Mouse (Mus musculus): ENCODE results near the gene Tnk1.
"Not testable (repeated sequence)": the region's sequence is repeated elsewhere in the genome, so short reads cannot be mapped to it uniquely, and the experiment has no call there.

Tnk1 gene

GRCm38 (mm10) chr11:69878952-69879351, 20.4 kb upstream of the Tnk1 start:
- in situ Hi-C loops (cut with MboI, MseI): loop anchor here (5.0 kb wide), 1 partner anchor 77 kb away; the partner anchor contains the start of gene Fgf11

GRCm38 (mm10) chr11:69878399-69878798, 19.9 kb upstream of the Tnk1 start:
- in situ Hi-C loops (cut with MboI, MseI): loop anchor here (5.0 kb wide), 1 partner anchor 76 kb away; the partner anchor contains the start of gene Fgf11

- in situ Hi-C loops (cut with MboI, MseI): loop anchor here (5.0 kb wide), 1 partner anchor 76 kb away; the partner anchor contains the start of gene Fgf11
These were observed 19.3 kb upstream of the Tnk1 start, which contains the start of gene Tmem95 for GRCm38 (mm10) chr11:69877878-69878277. TSS of gene Tmem95 (minus strand) at chr11:69878018.

- in situ Hi-C loops (cut with MboI, MseI): loop anchor here (5.0 kb wide), 1 partner anchor 75 kb away; the partner anchor contains the start of gene Fgf11
These were observed 18.3 kb upstream of the Tnk1 start for GRCm38 (mm10) chr11:69876867-69877266.

- in situ Hi-C loops (cut with MboI, MseI): loop anchor here (5.0 kb wide), 1 partner anchor 74 kb away; the partner anchor contains the start of gene Fgf11
These were observed 17.7 kb upstream of the Tnk1 start for GRCm38 (mm10) chr11:69876186-69876585.

GRCm38 (mm10) chr11:69872451-69872850, 13.9 kb upstream of the Tnk1 start:
- in situ Hi-C loops (cut with MboI, MseI): no loop called here

- in situ Hi-C loops (cut with MboI, MseI): no loop called here
These were observed 13.3 kb upstream of the Tnk1 start for GRCm38 (mm10) chr11:69871822-69872221.

GRCm38 (mm10) chr11:69870289-69871069, 11.9 kb upstream of the Tnk1 start:
- in situ Hi-C loops (cut with MboI, MseI): no loop called here

- in situ Hi-C loops (cut with MboI, MseI): no loop called here
These were observed 8.8 kb upstream of the Tnk1 start for GRCm38 (mm10) chr11:69867335-69867734.

- in situ Hi-C loops (cut with MboI, MseI): no loop called here
These were observed 7.0 kb upstream of the Tnk1 start for GRCm38 (mm10) chr11:69865561-69865960.

GRCm38 (mm10) chr11:69864138-69864860, 5.8 kb upstream of the Tnk1 start:
- in situ Hi-C loops (cut with MboI, MseI): no loop called here

- in situ Hi-C loops (cut with MboI, MseI): not testable (repeated sequence)
These were observed 5.2 kb upstream of the Tnk1 start for GRCm38 (mm10) chr11:69863729-69864128.

- in situ Hi-C loops (cut with MboI, MseI): no loop called here
These were observed 3.2 kb downstream of the Tnk1 start for GRCm38 (mm10) chr11:69855347-69855746.

- in situ Hi-C loops (cut with MboI, MseI): no loop called here
These were observed 3.9 kb downstream of the Tnk1 start for GRCm38 (mm10) chr11:69854680-69855079.

- in situ Hi-C loops (cut with MboI, MseI): no loop called here
These were observed 4.5 kb downstream of the Tnk1 start for GRCm38 (mm10) chr11:69853994-69854393.

- in situ Hi-C loops (cut with MboI, MseI): no loop called here
These were observed 7.8 kb downstream of the Tnk1 start for GRCm38 (mm10) chr11:69850754-69851153.

GRCm38 (mm10) chr11:69849884-69850283, 8.6 kb downstream of the Tnk1 start:
- in situ Hi-C loops (cut with MboI, MseI): no loop called here

GRCm38 (mm10) chr11:69849128-69849527, 9.4 kb downstream of the Tnk1 start:
- in situ Hi-C loops (cut with MboI, MseI): no loop called here

- in situ Hi-C loops (cut with MboI, MseI): no loop called here
These were observed 10.5 kb downstream of the Tnk1 start for GRCm38 (mm10) chr11:69848021-69848420.

- in situ Hi-C loops (cut with MboI, MseI): no loop called here
These were observed 11.5 kb downstream of the Tnk1 start for GRCm38 (mm10) chr11:69846738-69847688.

- in situ Hi-C loops (cut with MboI, MseI): no loop called here
These were observed 12.3 kb downstream of the Tnk1 start, which contains the start of gene Plscr3 for GRCm38 (mm10) chr11:69846198-69846680. TSS of gene Plscr3 (plus strand) at chr11:69846376.
